24 mouse cellular contexts compared by ENCODE assay signal in the genomic region with DNA sequence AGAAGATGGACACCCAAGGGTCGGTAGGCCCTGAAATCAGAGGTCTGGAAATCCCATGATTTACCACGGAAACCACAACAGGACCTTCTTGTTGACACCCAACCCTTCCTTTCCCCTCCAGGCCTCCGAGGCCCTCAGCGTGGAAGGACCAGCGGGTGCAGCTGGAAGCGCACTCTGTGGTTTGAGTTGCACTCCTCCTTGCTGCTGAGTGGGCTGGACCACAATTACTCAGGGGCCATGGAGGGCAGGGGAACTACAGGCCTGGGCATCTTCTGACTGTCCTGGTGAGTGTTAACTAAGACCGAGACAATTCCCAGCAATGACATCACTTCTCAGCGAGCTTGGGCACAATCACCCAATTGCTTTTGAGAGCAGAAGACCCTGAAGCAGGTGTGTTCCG. TPM values are rescaled to one million over a fixed set of nuclear protein-coding genes. Genes with fewer than 3 reads are reported as not detected.
DNase-seq lines count a peak whose midpoint lies in the region; TF ChIP-seq lines count a peak whose summit lies in the region.
"Had no signal": no experiment of that assay in that cellular context is flagged by ENCODE, and none has a peak within 500 bp of the region (broad histone marks: within the 10 kb centered on the region; RNA-seq: fewer than 3 reads in every experiment).

No protein-coding gene starts in this region.

- no peak overlapping the region for H3K4me3 ChIP-seq in CH12.LX (replicated peaks in 1 of 3; ENCODE audit: low read depth in 2 of 3, low read length in 2 of 3, poor library complexity in 1 of 3)
- no peak overlapping the region for H3K4me3 ChIP-seq in layer of hippocampus, adult 2 months
- H3K4me3 ChIP-seq: forebrain, embryonic 10.5 days; heart, adult 2 months; hindbrain, embryonic 12.5 days; limb, embryonic 13.5 days; liver, embryonic 15.5 days; myocyte had no signal

- H3K27ac ChIP-seq in CH12.LX (ENCODE audit: insufficient read depth, low read depth), result no peak overlapping the region
- H3K27ac ChIP-seq in layer of hippocampus, adult 2 months, result no peak overlapping the region
- H3K27ac ChIP-seq: forebrain, embryonic 10.5 days; heart, adult 2 months; hindbrain, embryonic 12.5 days; limb, embryonic 13.5 days; liver, embryonic 15.5 days had no signal

- H3K27me3 ChIP-seq in CH12.LX (replicated peaks), result no peaks in the 10 kb centered on the region
- H3K27me3 ChIP-seq in splenic B cell, adult 2 months (ENCODE audit: control insufficient read depth, insufficient read depth, low read length, poor library complexity, severe bottlenecking), result no peaks in the 10 kb centered on the region
- H3K27me3 ChIP-seq: hindbrain, embryonic 12.5 days; limb, embryonic 13.5 days; liver, embryonic 15.5 days had no signal

- TF ChIP-seq EP300 in CH12.LX (IDR thresholded peaks at IDR 0.05; ENCODE audit: low read length), result peak; percentile 83; the same call in 1 of the 2 replicates

- intact Hi-C loops in left cerebral cortex, postnatal 4 days (cut with DNase I), result no loop called here

- peak overlapping the region; percentile 8; the same call in 1 of the 2 replicates for H3K4me2 ChIP-seq in CH12.LX (ENCODE audit: insufficient read depth, low read depth, poor library complexity, severe bottlenecking)
- H3K4me2 ChIP-seq: hindbrain, embryonic 12.5 days; limb, embryonic 13.5 days; liver, embryonic 15.5 days had no signal

- H3K4me1 ChIP-seq in CH12.LX (ENCODE audit: control insufficient read depth in 1 of 2, insufficient read depth in 2 of 2), result peaks cover 14 to 42% of the 10 kb centered on the region in 2 experiments; a peak in 3 of 4 replicates
- H3K4me1 ChIP-seq: hindbrain, embryonic 12.5 days; limb, embryonic 13.5 days had no signal

- DNase-seq in urinary bladder, postnatal 14 days (ENCODE audit: low spot score), result peak; percentile 1
- no peak for DNase-seq in urinary bladder, postnatal 4 days (ENCODE audit: low spot score in 2 of 2)
- DNase-seq in CH12.LX (ENCODE audit: extremely low read depth), result peak; percentile 83
- DNase-seq in induced T-regulatory cell, adult 2 months (ENCODE audit: low read depth), result peak; percentile 76
- DNase-seq in splenic B cell, adult 2 months (ENCODE audit: low read depth, low spot score), result peak; percentile 47
- DNase-seq in layer of hippocampus, adult 2 months (ENCODE audit: low spot score in 2 of 2), result no peak
- no peak for DNase-seq in left cerebral cortex, postnatal 4 days
- no peak for DNase-seq in yolk sac, embryonic 10.5 days (ENCODE audit: low spot score)
- DNase-seq: adrenal gland, adult 2 months; cerebellum, adult 11 months; cerebellum, postnatal 14 days; embryo, embryonic 11 days; gastrocnemius, postnatal 10 days; heart, adult 2 months; kidney, adult 9 months; kidney, postnatal 36 days; midbrain, embryonic 14.5 days; right cerebral cortex, postnatal 4 days; thymus, postnatal 36 days had no signal

- in situ Hi-C loops in CH12.LX (cut with MboI; ENCODE audit: low pct_ligation_motif_present, low pct_unique_long_range_greater_than_20kb, low sequenced_read_pairs), result no loop called here

- H3K9ac ChIP-seq in CH12.LX (ENCODE audit: insufficient read depth, low read depth), result no peak overlapping the region
- H3K9ac ChIP-seq: hindbrain, embryonic 12.5 days; limb, embryonic 13.5 days; liver, embryonic 15.5 days had no signal

- no peak; the same call in 1 of the 2 replicates for TF ChIP-seq RAD21 in CH12.LX (IDR thresholded peaks at IDR 0.05; ENCODE audit: low read depth, low read length)

- no peaks in the 10 kb centered on the region for H3K36me3 ChIP-seq in CH12.LX (replicated peaks in 1 of 2; ENCODE audit: control insufficient read depth in 1 of 2, insufficient read depth in 1 of 2, low read length in 1 of 2)
- H3K36me3 ChIP-seq in splenic B cell, adult 2 months (ENCODE audit: control insufficient read depth, insufficient read depth, low read length, poor library complexity, severe bottlenecking), result no peaks in the 10 kb centered on the region
- H3K36me3 ChIP-seq: forebrain, embryonic 10.5 days; hindbrain, embryonic 12.5 days; limb, embryonic 13.5 days; liver, embryonic 15.5 days had no signal

- dilution Hi-C loops in CH12.LX (cut with MboI; ENCODE audit: extremely low pct_ligation_motif_present, extremely low pct_unique_long_range_greater_than_20kb, low sequenced_read_pairs), result no loop called here

- H3K79me2 ChIP-seq in CH12.LX (replicated peaks; ENCODE audit: control insufficient read depth, extremely low read depth, insufficient read depth, poor library complexity, severe bottlenecking), result no peaks in the 10 kb centered on the region

- no peak for TF ChIP-seq CTCF in CH12.LX (conservative IDR thresholded peaks at IDR 0.05 in 1 of 2, IDR thresholded peaks at IDR 0.05 in 1 of 2; ENCODE audit: low read depth in 2 of 2, low read length in 2 of 2)
- TF ChIP-seq CTCF in layer of hippocampus, adult 2 months (conservative IDR thresholded peaks at IDR 0.05), result no peak

- no peak for TF ChIP-seq POLR2A in CH12.LX (IDR thresholded peaks at IDR 0.05; ENCODE audit: low read depth, low read length)

- no peaks in the 10 kb centered on the region for H3K9me3 ChIP-seq in CH12.LX (replicated peaks; ENCODE audit: low read length)
- H3K9me3 ChIP-seq: forebrain, embryonic 10.5 days; hindbrain, embryonic 12.5 days; limb, embryonic 13.5 days; liver, embryonic 15.5 days had no signal

TF ChIP-seq in CH12.LX, 34 proteins besides CTCF, POLR2A, EP300 and RAD21:
- TF ChIP-seq MEF2A (IDR thresholded peaks at IDR 0.05; ENCODE audit: borderline replicate concordance, low read depth, low read length) (peak; percentile 85), GABPA (IDR thresholded peaks at IDR 0.05; ENCODE audit: insufficient replicate concordance, low read depth, low read length) (no peak), RCOR1 (conservative IDR thresholded peaks at IDR 0.05; ENCODE audit: low read depth, low read length) (peak; percentile 88), ZMIZ1 (IDR thresholded peaks at IDR 0.05; ENCODE audit: low read depth, low read length) (no peak), MXI1 (IDR thresholded peaks at IDR 0.05; ENCODE audit: low read depth, low read length) (peak; percentile 52; the same call in 1 of the 2 replicates), MAFK (IDR thresholded peaks at IDR 0.05; ENCODE audit: insufficient replicate concordance, low read length) (peak; percentile 64; the same call in 1 of the 2 replicates), KAT2A (IDR thresholded peaks at IDR 0.05; ENCODE audit: insufficient replicate concordance, low read length) (no peak), E2F4 (IDR thresholded peaks at IDR 0.05; ENCODE audit: insufficient replicate concordance, low read depth, low read length) (no peak), CHD2 (IDR thresholded peaks at IDR 0.05; ENCODE audit: low read length) (peak; percentile 57; the same call in 1 of the 2 replicates), HCFC1 (IDR thresholded peaks at IDR 0.05; ENCODE audit: low read depth, low read length) (no peak), JUN (IDR thresholded peaks at IDR 0.05; ENCODE audit: insufficient read depth, low read depth, low read length) (peak; percentile 30; the same call in 1 of the 2 replicates), TBP (conservative IDR thresholded peaks at IDR 0.05; ENCODE audit: low read depth, low read length) (no peak), NELFE (IDR thresholded peaks at IDR 0.05; ENCODE audit: low read depth, low read length) (no peak), ETS1 (conservative IDR thresholded peaks at IDR 0.05; ENCODE audit: low read depth, low read length) (peak; percentile 93), MAX (IDR thresholded peaks at IDR 0.05; ENCODE audit: low read length) (0 out of 2 replicates have a peak, but pooled peaks have one; percentile 60), IRF4 (IDR thresholded peaks at IDR 0.05; ENCODE audit: low read depth, low read length) (peak; percentile 86), USF2 (conservative IDR thresholded peaks at IDR 0.05; ENCODE audit: low read depth, low read length) (no peak), POLR2AphosphoS2 (IDR thresholded peaks at IDR 0.05; ENCODE audit: low read depth, low read length) (no peak), SMC3 (IDR thresholded peaks at IDR 0.05; ENCODE audit: low read depth, low read length) (no peak), MAZ (IDR thresholded peaks at IDR 0.05; ENCODE audit: low read depth, low read length) (peak; percentile 82; the same call in 1 of the 2 replicates), ZKSCAN1 (IDR thresholded peaks at IDR 0.05; ENCODE audit: borderline replicate concordance, low read depth, low read length) (no peak), ZNF384 (IDR thresholded peaks at IDR 0.05; ENCODE audit: low read depth, low read length) (no peak), UBTF (IDR thresholded peaks at IDR 0.05; ENCODE audit: low read depth, low read length) (0 out of 2 replicates have a peak, but pooled peaks have one; percentile 32), ELF1 (IDR thresholded peaks at IDR 0.05; ENCODE audit: low read depth, low read length) (no peak), JUND (conservative IDR thresholded peaks at IDR 0.05; ENCODE audit: low read depth, low read length) (peak; percentile 41; the same call in 1 of the 2 replicates), SIN3A (IDR thresholded peaks at IDR 0.05; ENCODE audit: low read length) (peak; percentile 85), ZC3H11A (IDR thresholded peaks at IDR 0.05; ENCODE audit: low read depth, low read length) (no peak), BHLHE40 (IDR thresholded peaks at IDR 0.05; ENCODE audit: low read depth, low read length) (peak; percentile 88), TCF12 (IDR thresholded peaks at IDR 0.05; ENCODE audit: low read depth, low read length) (peak; percentile 94), USF1 (IDR thresholded peaks at IDR 0.05; ENCODE audit: low read depth, low read length) (no peak), PAX5 (IDR thresholded peaks at IDR 0.05; ENCODE audit: low read length) (no peak), CHD1 (IDR thresholded peaks at IDR 0.05; ENCODE audit: low read depth, low read length) (no peak), NRF1 (IDR thresholded peaks at IDR 0.05; ENCODE audit: low read depth, low read length) (no peak), MYC (IDR thresholded peaks at IDR 0.05; ENCODE audit: low read depth, low read length) (no peak)

RNA-seq across cellular contexts. Expression of a gene that starts 36.8 kb away (rescaled TPM):
- total RNA-seq in CH12.LX (2012; rRNA removed) (16.3 and 16.4 TPM in 2 replicates), CH12.LX (2014; rRNA removed) (18.5 and 20.9 TPM in 2 replicates)
- polyA plus RNA-seq in CH12.LX (2012; ENCODE audit: insufficient read length, low read depth), result 12.9 and 14.2 TPM in 2 replicates
- total RNA-seq in layer of hippocampus, adult 2 months (2021), result 1 to 10 TPM; 4.8 to 5.0 TPM
- total RNA-seq in left cerebral cortex, postnatal 4 days (2021), result 1 to 10 TPM; 3.6 to 3.9 TPM

RNA-seq across cellular contexts. Expression of a gene that starts 56.4 kb away (rescaled TPM):
- total RNA-seq in CH12.LX (2012; rRNA removed), result 15.2 and 23.7 TPM in 2 replicates
- total RNA-seq in CH12.LX (2014; rRNA removed), result 8.2 and 9.9 TPM in 2 replicates
- 17.8 and 18.8 TPM in 2 replicates for polyA plus RNA-seq in CH12.LX (2012; ENCODE audit: insufficient read length, low read depth)
- 10 to 100 TPM; 40.9 to 41.6 TPM for total RNA-seq in layer of hippocampus, adult 2 months (2021)
- total RNA-seq in left cerebral cortex, postnatal 4 days (2021), result 10 to 100 TPM; 47.3 TPM

Comparison
In these comparisons a context has a peak if more than half of its experiments do, and no peak if none do; other contexts are left out.
1. DNase-seq: peak in urinary bladder, postnatal 14 days (single experiment), CH12.LX (single experiment), induced T-regulatory cell, adult 2 months (single experiment) and splenic B cell, adult 2 months (single experiment); none in urinary bladder, postnatal 4 days (0 of 2), layer of hippocampus, adult 2 months (0 of 2), left cerebral cortex, postnatal 4 days (single experiment) and yolk sac, embryonic 10.5 days (single experiment).